Mouse (Mus musculus): ENCODE data around the gene Hap1. TPM values are rescaled to one million over a fixed set of nuclear protein-coding genes. Genes with fewer than 3 reads are reported as not detected.
"Not testable (repeated sequence)": the region's sequence is repeated elsewhere in the genome, so short reads cannot be mapped to it uniquely, and the experiment has no call there.

Gene Hap1
- polyA plus RNA-seq, 1 experiment from 2014 or later = 8.0 TPM

DNA sequence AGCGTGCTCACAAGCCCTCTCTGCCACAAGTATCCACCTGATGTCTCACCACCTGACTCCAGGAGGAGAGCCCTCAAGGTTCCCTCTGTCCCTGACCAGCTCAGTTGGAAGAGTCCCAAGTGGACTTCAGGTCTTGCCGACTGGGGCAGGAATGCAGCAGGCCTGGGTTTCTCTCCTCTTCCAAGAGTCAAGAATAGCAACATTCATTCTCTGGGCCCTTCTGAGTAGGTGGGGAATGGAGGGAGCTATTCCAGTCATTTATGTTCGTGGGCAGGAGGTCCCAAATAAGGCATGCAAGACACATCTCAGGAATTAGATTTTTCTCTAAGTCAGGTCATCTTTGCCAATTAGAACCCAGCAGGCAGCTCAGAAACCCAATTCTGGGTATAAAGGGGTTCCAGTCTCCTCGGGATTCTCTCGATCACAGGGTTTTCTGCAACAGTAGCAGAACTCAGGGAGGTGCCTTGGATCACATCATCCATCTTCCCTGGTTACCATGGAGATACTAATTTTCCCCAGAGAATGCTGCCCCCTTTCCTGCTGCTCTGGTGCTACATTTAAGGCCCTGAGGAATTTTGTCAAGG lies 43.7 kb downstream of the Hap1 start:
- Histone ChIP-seq H3K4me3 (no peak overlapping the region), H3K9me3 (no peaks in the 10 kb centered on the region), H3K27ac (replicated peaks) (peak overlapping the region; percentile 81), H3K36me3 (no peaks in the 10 kb centered on the region), H3K9ac (peak overlapping the region; percentile 6; the same call in 1 of the 2 replicates), H3K27me3 (replicated peaks) (no peaks in the 10 kb centered on the region), H3K4me2 (peak overlapping the region; percentile 30), H3K4me1 (peaks cover 13% of the 10 kb centered on the region)
- 25% methylated on average over 5 of the region's 5 CpGs for WGBS
- ATAC-seq (ENCODE audit: extremely low read depth, insufficient number of reproducible peaks, low FRiP score, low TSS enrichment) = no peak

DNA sequence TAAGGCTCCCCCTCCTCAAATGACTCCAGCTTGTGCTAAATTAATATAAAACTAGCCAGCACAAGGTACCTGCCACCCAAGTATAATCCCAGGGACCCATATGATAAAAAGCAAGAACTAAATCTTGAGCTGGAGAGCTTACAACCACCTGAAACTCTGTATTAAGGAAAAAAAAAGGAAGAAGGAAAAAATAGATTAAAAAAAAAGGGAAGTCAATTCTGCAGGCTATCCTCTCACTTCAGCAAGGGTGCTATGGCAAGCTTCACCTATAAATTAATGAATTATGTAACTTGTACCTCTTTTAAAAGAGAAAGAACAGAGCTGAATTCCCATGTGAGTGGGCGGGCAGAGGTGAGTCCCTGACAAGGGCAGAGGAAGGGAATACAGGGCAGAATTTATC lies 44.3 kb downstream of the Hap1 start:
- no peaks in the 10 kb centered on the region for H3K9me3 ChIP-seq
- no peaks in the 10 kb centered on the region for H3K36me3 ChIP-seq
- 18% methylated on average over 1 of the region's 1 CpGs for WGBS
- H3K27me3 ChIP-seq (replicated peaks) = no peaks in the 10 kb centered on the region
- no peak for ATAC-seq (ENCODE audit: extremely low read depth, insufficient number of reproducible peaks, low FRiP score, low TSS enrichment)
- no peak overlapping the region for H3K4me3 ChIP-seq
- H3K27ac ChIP-seq (replicated peaks) = peak overlapping the region; percentile 81
- H3K4me1 ChIP-seq = peaks cover 13% of the 10 kb centered on the region
- peak overlapping the region; percentile 30 for H3K4me2 ChIP-seq
- peak overlapping the region; percentile 6; the same call in 1 of the 2 replicates for H3K9ac ChIP-seq

DNA sequence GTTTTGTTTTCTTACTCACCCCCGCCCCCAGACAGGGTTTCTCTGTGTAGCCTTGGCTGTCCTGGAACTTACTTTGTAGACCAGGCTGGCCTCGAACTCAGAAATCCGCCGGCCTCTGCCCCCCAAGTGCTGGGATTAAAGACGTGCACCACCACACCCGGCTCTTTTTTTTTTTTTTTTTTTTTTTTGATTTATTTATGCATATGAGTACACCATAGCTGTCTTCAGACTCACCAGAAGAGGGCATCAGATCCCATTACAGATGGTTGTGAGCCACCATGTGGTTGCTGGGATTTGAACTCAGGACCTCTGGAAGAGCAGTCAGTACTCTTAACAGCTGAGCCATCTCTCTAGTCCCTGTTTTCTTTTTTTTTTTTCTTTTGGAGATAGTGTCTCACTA lies 47.3 kb downstream of the Hap1 start:
- not testable (repeated sequence) for ATAC-seq (ENCODE audit: extremely low read depth, insufficient number of reproducible peaks, low FRiP score, low TSS enrichment); H3K9me3 ChIP-seq; H3K27me3 ChIP-seq (replicated peaks); H3K9ac ChIP-seq; H3K4me2 ChIP-seq; H3K27ac ChIP-seq (replicated peaks); H3K36me3 ChIP-seq; H3K4me3 ChIP-seq
- 94% methylated on average over 5 of the region's 6 CpGs for WGBS
- peaks cover 13% of the 10 kb centered on the region for H3K4me1 ChIP-seq

DNA sequence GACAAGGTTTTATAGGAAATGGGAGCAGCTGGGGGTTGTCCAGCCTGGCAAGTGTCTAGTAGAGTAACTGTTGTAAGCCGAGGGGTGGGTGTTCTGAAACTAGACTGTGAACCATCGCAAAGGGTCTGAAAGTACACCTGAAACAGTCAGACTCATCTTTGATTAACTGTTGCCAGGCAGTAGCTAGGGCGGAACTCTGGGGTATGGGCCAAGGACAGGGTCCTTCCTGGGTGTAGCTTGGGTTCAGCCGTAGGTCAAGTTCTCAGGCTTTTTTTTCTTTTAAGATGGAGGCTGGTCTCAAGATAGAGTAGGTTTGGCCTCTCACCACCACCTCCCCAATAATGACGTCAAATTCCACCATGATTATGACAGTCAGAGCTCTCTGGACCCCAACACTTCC lies 48.0 kb downstream of the Hap1 start:
- H3K4me3 ChIP-seq = no peak overlapping the region
- H3K27ac ChIP-seq (replicated peaks) = no peak overlapping the region
- no peak overlapping the region for H3K4me2 ChIP-seq
- no peaks in the 10 kb centered on the region for H3K27me3 ChIP-seq (replicated peaks)
- peaks cover 13% of the 10 kb centered on the region for H3K4me1 ChIP-seq
- ATAC-seq (ENCODE audit: extremely low read depth, insufficient number of reproducible peaks, low FRiP score, low TSS enrichment) = no peak
- 79% methylated on average over 5 of the region's 5 CpGs for WGBS
- no peaks in the 10 kb centered on the region for H3K36me3 ChIP-seq
- H3K9ac ChIP-seq = no peak overlapping the region
- H3K9me3 ChIP-seq = no peaks in the 10 kb centered on the region

DNA sequence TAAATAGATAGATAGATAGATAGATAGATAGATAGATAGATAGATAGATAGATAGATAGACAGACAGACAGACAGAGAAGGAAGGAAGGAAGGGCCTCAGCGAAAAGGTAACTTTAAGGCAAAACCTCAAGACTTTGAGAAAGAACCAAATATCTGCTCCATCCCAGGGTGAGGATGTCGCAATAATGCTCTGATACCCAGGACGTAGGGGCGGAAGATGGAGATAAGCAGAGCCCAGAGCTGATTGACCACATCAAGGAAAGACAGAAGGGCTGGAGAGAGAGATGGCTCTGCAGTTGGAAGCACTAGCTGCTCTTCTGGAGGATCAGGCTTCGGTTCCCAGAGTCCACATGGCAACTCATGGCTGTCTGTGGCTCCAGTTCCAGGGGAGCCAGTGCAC lies 54.6 kb downstream of the Hap1 start:
- Histone ChIP-seq H3K9ac (no peak overlapping the region), H3K4me1 (peaks cover 7% of the 10 kb centered on the region), H3K27ac (replicated peaks) (no peak overlapping the region), H3K4me2 (no peak overlapping the region), H3K27me3 (replicated peaks) (peaks cover 20% of the 10 kb centered on the region), H3K4me3 (no peak overlapping the region), H3K36me3 (no peaks in the 10 kb centered on the region), H3K9me3 (no peaks in the 10 kb centered on the region)
- no peak for ATAC-seq (ENCODE audit: extremely low read depth, insufficient number of reproducible peaks, low FRiP score, low TSS enrichment)
- 67% methylated on average over 5 of the region's 5 CpGs for WGBS

DNA sequence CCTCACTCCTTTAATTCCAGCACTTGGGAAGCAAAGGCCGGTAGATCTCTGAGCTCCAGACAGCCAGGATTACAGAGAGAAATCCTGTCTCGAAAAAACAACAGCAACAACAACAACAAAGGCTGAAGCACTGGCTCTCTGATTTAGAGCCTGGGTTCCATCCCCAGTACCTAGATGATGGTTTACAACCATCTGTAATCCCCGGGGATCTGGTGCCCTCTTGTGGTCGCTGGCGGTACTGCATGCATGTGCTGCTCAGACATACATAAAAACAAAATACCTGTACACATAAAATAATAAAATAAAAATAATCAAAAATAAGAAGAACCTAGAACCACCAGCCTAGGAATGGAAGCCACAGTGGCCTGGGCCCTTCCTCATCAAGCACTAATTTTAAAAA lies 55.6 kb downstream of the Hap1 start:
- Histone ChIP-seq H3K27ac (replicated peaks) (no peak overlapping the region), H3K9ac (peak overlapping the region; percentile 37; the same call in 1 of the 2 replicates), H3K4me1 (peaks cover 7% of the 10 kb centered on the region), H3K27me3 (replicated peaks) (peaks cover 29% of the 10 kb centered on the region), H3K9me3 (no peaks in the 10 kb centered on the region), H3K36me3 (no peaks in the 10 kb centered on the region), H3K4me3 (no peak overlapping the region), H3K4me2 (no peak overlapping the region; the same call in 1 of the 2 replicates)
- WGBS = 9% methylated on average over 5 of the region's 5 CpGs
- no peak for ATAC-seq (ENCODE audit: extremely low read depth, insufficient number of reproducible peaks, low FRiP score, low TSS enrichment)

DNA sequence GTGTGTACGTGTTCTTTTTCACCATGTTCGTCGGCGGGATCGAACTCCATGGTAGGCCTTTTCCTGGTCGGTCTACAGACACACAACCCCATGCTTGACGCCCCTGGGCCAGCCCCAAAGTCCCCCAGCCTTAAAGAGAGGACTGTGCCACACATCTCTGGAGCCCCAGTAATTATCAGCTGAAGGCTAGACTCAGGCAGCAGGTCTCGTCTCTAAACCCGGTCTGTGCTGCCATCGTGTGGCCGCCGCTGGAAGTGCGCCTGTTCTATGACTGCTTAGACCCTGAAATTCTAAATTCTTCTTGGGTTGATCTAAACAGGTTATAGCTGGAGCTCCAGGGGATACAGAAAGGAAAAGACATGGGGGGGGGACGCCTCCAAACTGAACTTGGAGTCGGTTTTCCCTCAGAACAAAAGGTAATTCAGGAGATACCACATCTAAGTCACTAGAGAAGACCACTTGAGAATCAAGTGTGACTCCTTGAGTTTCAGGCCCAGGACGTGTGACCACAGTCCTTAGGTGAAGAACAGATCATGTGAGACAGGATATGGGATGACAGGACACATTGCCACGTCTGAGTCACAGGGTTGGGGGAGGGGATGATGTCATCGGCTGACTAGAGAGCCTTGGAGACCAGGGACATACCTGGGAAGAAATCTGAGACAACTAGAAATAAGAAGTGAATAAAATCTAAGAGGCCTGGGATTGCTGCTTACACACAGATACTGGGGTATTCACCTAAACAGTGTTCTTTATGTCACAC lies 57.5 kb downstream of the Hap1 start:
- no peaks in the 10 kb centered on the region for H3K36me3 ChIP-seq
- no peak for ATAC-seq (ENCODE audit: extremely low read depth, insufficient number of reproducible peaks, low FRiP score, low TSS enrichment)
- H3K9me3 ChIP-seq = no peaks in the 10 kb centered on the region
- H3K4me3 ChIP-seq = peak overlapping the region; percentile 28
- H3K9ac ChIP-seq = no peak overlapping the region
- H3K27me3 ChIP-seq (replicated peaks) = peaks cover 37% of the 10 kb centered on the region
- H3K4me2 ChIP-seq = peak overlapping the region; percentile 60
- H3K4me1 ChIP-seq = peaks cover 9% of the 10 kb centered on the region
- H3K27ac ChIP-seq (replicated peaks) = no peak overlapping the region
- 15% methylated on average over 18 of the region's 18 CpGs for WGBS

DNA sequence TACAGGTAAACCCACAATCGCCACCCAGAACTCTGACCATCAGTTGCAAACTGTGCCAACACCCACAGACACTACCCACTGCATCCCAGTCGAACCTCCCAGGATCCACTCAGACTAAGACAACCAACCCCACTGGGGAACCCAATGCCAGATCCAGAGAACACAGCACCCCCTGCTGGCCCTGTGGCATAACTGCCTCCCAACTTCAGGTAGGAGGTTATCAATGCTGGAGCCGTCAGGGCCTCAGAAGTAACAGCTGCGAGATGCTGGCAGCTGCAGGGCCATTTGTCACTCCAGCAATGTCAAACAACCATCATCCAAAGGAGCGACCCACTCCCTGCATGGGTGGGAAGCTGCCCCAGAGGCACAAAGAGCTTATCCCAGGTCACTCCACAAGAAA lies 58.1 kb downstream of the Hap1 start:
- Histone ChIP-seq H3K4me1 (peaks cover 9% of the 10 kb centered on the region), H3K27me3 (replicated peaks) (peaks cover 42% of the 10 kb centered on the region), H3K4me2 (peak overlapping the region; percentile 60), H3K9ac (no peak overlapping the region), H3K27ac (replicated peaks) (no peak overlapping the region), H3K36me3 (no peaks in the 10 kb centered on the region), H3K4me3 (no peak overlapping the region), H3K9me3 (no peaks in the 10 kb centered on the region)
- ATAC-seq (ENCODE audit: extremely low read depth, insufficient number of reproducible peaks, low FRiP score, low TSS enrichment) = no peak
- 28% methylated on average over 5 of the region's 5 CpGs for WGBS

Other genes starting within 250 kb of the Hap1 start
- not detected in 2 replicates for gene Krt13, start 234.6 kb downstream of the Hap1 start, polyA plus RNA-seq (2015; fragmentation: Nextera tagmentation; extraction: Ambion mirVana)
- 1.2 and 1.5 TPM in 2 replicates for gene Krt15, start 220.2 kb downstream of the Hap1 start, polyA plus RNA-seq (2015; fragmentation: Nextera tagmentation; extraction: Ambion mirVana)
- gene Krt19, start 207.5 kb downstream of the Hap1 start, polyA plus RNA-seq (2015; fragmentation: Nextera tagmentation; extraction: Ambion mirVana) = 72.6 and 74.0 TPM in 2 replicates
- not detected in 2 replicates for gene Krt9, start 162.9 kb downstream of the Hap1 start, polyA plus RNA-seq (2015; fragmentation: Nextera tagmentation; extraction: Ambion mirVana)
- 3.0 and 3.1 TPM in 2 replicates for gene Krt14, start 148.6 kb downstream of the Hap1 start, polyA plus RNA-seq (2015; fragmentation: Nextera tagmentation; extraction: Ambion mirVana)
- not detected in 2 replicates for gene Krt16, start 107.2 kb downstream of the Hap1 start, polyA plus RNA-seq (2015; fragmentation: Nextera tagmentation; extraction: Ambion mirVana)
- gene Krt17, start 95.1 kb downstream of the Hap1 start, polyA plus RNA-seq (2015; fragmentation: Nextera tagmentation; extraction: Ambion mirVana) = 2.3 and 3.0 TPM in 2 replicates
- gene Krt42, start 86.3 kb downstream of the Hap1 start, polyA plus RNA-seq (2015; fragmentation: Nextera tagmentation; extraction: Ambion mirVana) = not detected in 2 replicates
- 1,570 and 1,681 TPM in 2 replicates for gene Eif1, start 36.2 kb downstream of the Hap1 start, polyA plus RNA-seq (2015; fragmentation: Nextera tagmentation; extraction: Ambion mirVana)
- not detected in 2 replicates for gene Gast, start 21.7 kb downstream of the Hap1 start, polyA plus RNA-seq (2015; fragmentation: Nextera tagmentation; extraction: Ambion mirVana)
- 107 and 111 TPM in 2 replicates for gene Jup, start 41.6 kb upstream of the Hap1 start, polyA plus RNA-seq (2015; fragmentation: Nextera tagmentation; extraction: Ambion mirVana)
- 62.9 and 63.5 TPM in 2 replicates for gene P3h4, start 58.7 kb upstream of the Hap1 start, polyA plus RNA-seq (2015; fragmentation: Nextera tagmentation; extraction: Ambion mirVana)
- gene Fkbp10, start 59.6 kb upstream of the Hap1 start, polyA plus RNA-seq (2015; fragmentation: Nextera tagmentation; extraction: Ambion mirVana) = 112 and 119 TPM in 2 replicates
- 104 and 110 TPM in 2 replicates for gene Nt5c3b, start 85.7 kb upstream of the Hap1 start, polyA plus RNA-seq (2015; fragmentation: Nextera tagmentation; extraction: Ambion mirVana)
- 0.33 and 0.60 TPM in 2 replicates for gene Klhl10, start 85.8 kb upstream of the Hap1 start, polyA plus RNA-seq (2015; fragmentation: Nextera tagmentation; extraction: Ambion mirVana)
- gene Klhl11, start 116.6 kb upstream of the Hap1 start, polyA plus RNA-seq (2015; fragmentation: Nextera tagmentation; extraction: Ambion mirVana) = 6.6 and 6.7 TPM in 2 replicates
- 67.8 and 69.7 TPM in 2 replicates for gene Acly, start 171.9 kb upstream of the Hap1 start, polyA plus RNA-seq (2015; fragmentation: Nextera tagmentation; extraction: Ambion mirVana)
- 0.19 and 0.62 TPM in 2 replicates for gene Ttc25, start 189.5 kb upstream of the Hap1 start, polyA plus RNA-seq (2015; fragmentation: Nextera tagmentation; extraction: Ambion mirVana)
- gene Cnp, start 218.8 kb upstream of the Hap1 start, polyA plus RNA-seq (2015; fragmentation: Nextera tagmentation; extraction: Ambion mirVana) = 18.1 and 20.2 TPM in 2 replicates